Mouse (Mus musculus) macrophage (primary cell): Measurements from ENCODE around the gene Slc25a34. TPM values are rescaled to one million over a fixed set of nuclear protein-coding genes. Genes with fewer than 3 reads are reported as not detected.

ENCODE experiments used
- H3K27ac ChIP-seq: fragments of 350-480 bp; formaldehyde crosslinking; 2 replicates; pipeline ENCODE4 v1.9.0; 2021
- H3K36me3 ChIP-seq: fragments of 350-480 bp; formaldehyde crosslinking; 2 replicates; pipeline ENCODE4 v1.9.0; 2021; ENCODE audit errors: inconsistent target
- H3K4me3 ChIP-seq: fragments of 350-480 bp; formaldehyde crosslinking; 2 replicates; pipeline ENCODE4 v1.9.0; 2021; ENCODE audit errors: inconsistent target
- H3K79me2 ChIP-seq: fragments of 350-480 bp; formaldehyde crosslinking; 2 replicates; pipeline ENCODE4 v1.9.0; 2021; ENCODE audit errors: inconsistent target
- WGBS: methylation state at CpG from one replicate; pipeline ENCODE4 v1.1.7; 2026; ENCODE audit warnings: inconsistent platforms; ENCODE audit not compliant: missing documents; 5-methylcytosine and 5-hydroxymethylcytosine counted together
- polyA plus RNA-seq: library from polyadenylated mRNA; stranded (reverse); fragments of 250-400 nt; gene quantifications from 3 replicates; pipeline ENCODE4 v1.2.4, GENCODE M21; 2018; ENCODE audit warnings: inconsistent platforms

The Slc25a34 gene
- polyA plus RNA-seq, 1 experiment from 2014 or later, result 0.17 TPM

GRCm38 (mm10) chr4:141618565-141619243 is 4.9 kb downstream of the Slc25a34 start, which contains the start of gene Tmem82:
Gene Tmem82 (minus strand): TSS chr4:141618633.
- Histone ChIP-seq H3K36me3 (no peaks in the 10 kb centered on the region), H3K27ac (peak within 1 kb of the TSS; percentile 25), H3K4me3 (peak within 1 kb of the TSS; percentile 34), H3K79me2 (no peaks in the 10 kb centered on the region)
- 24% methylated on average over 11 of the region's 20 CpGs for WGBS

- peak overlapping the region; percentile 12; the same call in 1 of the 2 replicates for H3K27ac ChIP-seq
- H3K36me3 ChIP-seq, result no peaks in the 10 kb centered on the region
- WGBS, result 12% methylated on average over 17 of the region's 22 CpGs
Observed at GRCm38 (mm10) chr4:141617863-141618564, 5.6 kb downstream of the Slc25a34 start.

GRCm38 (mm10) chr4:141617299-141617698 is 6.3 kb downstream of the Slc25a34 start:
- H3K79me2 ChIP-seq, result no peaks in the 10 kb centered on the region
- H3K27ac ChIP-seq, result peak overlapping the region; percentile 2; the same call in 1 of the 2 replicates
- no peaks in the 10 kb centered on the region for H3K36me3 ChIP-seq
- WGBS, result 8% methylated on average over 20 of the region's 20 CpGs
- H3K4me3 ChIP-seq, result peak overlapping the region; percentile 34

More at GRCm38 (mm10) chr4:141617863-141618564, 5.6 kb downstream of the Slc25a34 start:
- peak overlapping the region; percentile 34 for H3K4me3 ChIP-seq
- no peaks in the 10 kb centered on the region for H3K79me2 ChIP-seq

- Histone ChIP-seq H3K27ac (no peak overlapping the region), H3K79me2 (no peaks in the 10 kb centered on the region), H3K36me3 (no peaks in the 10 kb centered on the region), H3K4me3 (no peak overlapping the region)
- WGBS, result 84% methylated on average over 6 of the region's 6 CpGs
Observed at GRCm38 (mm10) chr4:141616811-141617210, 6.8 kb downstream of the Slc25a34 start.

- Histone ChIP-seq H3K4me3 (no peak overlapping the region), H3K27ac (no peak overlapping the region), H3K36me3 (no peaks in the 10 kb centered on the region), H3K79me2 (no peaks in the 10 kb centered on the region)
- 89% methylated on average over 13 of the region's 14 CpGs for WGBS
Observed at GRCm38 (mm10) chr4:141614946-141615345, 8.7 kb downstream of the Slc25a34 start.

- 79% methylated on average over 6 of the region's 6 CpGs for WGBS
- H3K27ac ChIP-seq, result no peak overlapping the region
Observed at GRCm38 (mm10) chr4:141609538-141609937, 14.1 kb downstream of the Slc25a34 start.

GRCm38 (mm10) chr4:141605861-141606260 is 17.8 kb downstream of the Slc25a34 start, which contains the start of gene Fblim1:
Gene Fblim1 (minus strand): TSS chr4:141606096.
- peaks cover 50% of the 10 kb centered on the region for H3K79me2 ChIP-seq
- peak within 1 kb of the TSS; percentile 99 for H3K27ac ChIP-seq
- peaks cover 18% of the 10 kb centered on the region; the same call in 1 of the 2 replicates for H3K36me3 ChIP-seq
- WGBS, result 20% methylated on average over 10 of the region's 11 CpGs
- H3K4me3 ChIP-seq, result peak within 1 kb of the TSS; percentile 83

More at GRCm38 (mm10) chr4:141609538-141609937, 14.1 kb downstream of the Slc25a34 start:
- Histone ChIP-seq H3K4me3 (no peak overlapping the region), H3K79me2 (peaks cover 13% of the 10 kb centered on the region), H3K36me3 (no peaks in the 10 kb centered on the region)

GRCm38 (mm10) chr4:141605421-141605820 is 18.2 kb downstream of the Slc25a34 start:
- H3K4me3 ChIP-seq, result peak overlapping the region; percentile 83
- WGBS, result 77% methylated on average over 5 of the region's 5 CpGs
- H3K79me2 ChIP-seq, result peaks cover 54% of the 10 kb centered on the region
- peaks cover 18% of the 10 kb centered on the region; the same call in 1 of the 2 replicates for H3K36me3 ChIP-seq
- H3K27ac ChIP-seq, result peak overlapping the region; percentile 99

- peak overlapping the region; percentile 83 for H3K4me3 ChIP-seq
- peaks cover 18% of the 10 kb centered on the region; the same call in 1 of the 2 replicates for H3K36me3 ChIP-seq
- H3K79me2 ChIP-seq, result peaks cover 61% of the 10 kb centered on the region
- WGBS, result 88% methylated on average over 8 of the region's 8 CpGs
- peak overlapping the region; percentile 99 for H3K27ac ChIP-seq
Observed at GRCm38 (mm10) chr4:141604493-141604892, 19.1 kb downstream of the Slc25a34 start.

- no peak overlapping the region; the same call in 1 of the 2 replicates for H3K4me3 ChIP-seq
- WGBS, result 88% methylated on average over 4 of the region's 4 CpGs
Observed at GRCm38 (mm10) chr4:141603921-141604320, 19.7 kb downstream of the Slc25a34 start.

GRCm38 (mm10) chr4:141602523-141603223 is 20.9 kb downstream of the Slc25a34 start:
- no peak overlapping the region for H3K4me3 ChIP-seq
- H3K36me3 ChIP-seq, result peaks cover 18% of the 10 kb centered on the region; the same call in 1 of the 2 replicates
- peaks cover 79% of the 10 kb centered on the region for H3K79me2 ChIP-seq
- WGBS, result 71% methylated on average over 11 of the region's 11 CpGs
- no peak overlapping the region for H3K27ac ChIP-seq

More at GRCm38 (mm10) chr4:141603921-141604320, 19.7 kb downstream of the Slc25a34 start:
- H3K36me3 ChIP-seq, result peaks cover 18% of the 10 kb centered on the region; the same call in 1 of the 2 replicates
- H3K27ac ChIP-seq, result peak overlapping the region; percentile 99
- peaks cover 67% of the 10 kb centered on the region for H3K79me2 ChIP-seq

- H3K79me2 ChIP-seq, result peaks cover 93% of the 10 kb centered on the region
- no peak overlapping the region for H3K27ac ChIP-seq
- H3K36me3 ChIP-seq, result peaks cover 28% of the 10 kb centered on the region; the same call in 1 of the 2 replicates
- 87% methylated on average over 12 of the region's 12 CpGs for WGBS
- no peak overlapping the region for H3K4me3 ChIP-seq
Observed at GRCm38 (mm10) chr4:141601148-141601862, 22.3 kb downstream of the Slc25a34 start.

- WGBS, result 88% methylated on average over 6 of the region's 6 CpGs
- peaks cover 36% of the 10 kb centered on the region; the same call in 1 of the 2 replicates for H3K36me3 ChIP-seq
- no peak overlapping the region for H3K27ac ChIP-seq
- H3K79me2 ChIP-seq, result peaks cover 89% of the 10 kb centered on the region
- no peak overlapping the region for H3K4me3 ChIP-seq
Observed at GRCm38 (mm10) chr4:141600364-141600763, 23.3 kb downstream of the Slc25a34 start.
